Mouse (Mus musculus): ENCODE measurements around the gene Serinc3. TPM values are rescaled to one million over a fixed set of nuclear protein-coding genes. Genes with fewer than 3 reads are reported as not detected.
"Not testable (repeated sequence)": the region's sequence is repeated elsewhere in the genome, so short reads cannot be mapped to it uniquely, and the experiment has no call there.

Gene Serinc3
- polyA plus RNA-seq, 1 experiment from 2014 or later: 39.3 TPM

DNA sequence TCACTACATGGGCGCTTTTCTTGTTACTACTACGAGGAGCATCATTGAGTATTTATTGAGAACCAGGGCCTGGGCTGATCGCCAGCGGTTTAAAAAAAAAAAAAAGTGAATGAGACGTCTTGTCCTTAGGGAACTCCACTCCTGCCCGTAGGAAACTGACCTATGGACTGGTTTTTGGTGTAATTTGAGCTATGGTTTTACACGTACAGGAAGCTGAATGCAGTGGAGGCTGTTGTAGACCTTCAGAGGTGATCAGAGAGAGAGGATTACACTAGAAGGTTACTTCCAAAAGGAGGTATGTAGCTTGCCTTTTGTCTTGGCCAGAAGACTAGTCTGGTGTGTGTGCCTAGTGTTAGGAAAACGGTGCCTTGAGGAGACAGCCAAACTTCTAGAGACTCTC is 14.0 kb upstream of the Serinc3 start:
- DNase-seq (no peak), ATAC-seq (ENCODE audit: low FRiP score, low TSS enrichment) (no peak)
- WGBS: under 1% methylated on average over 8 of the region's 8 CpGs
- Histone ChIP-seq H3K27ac (replicated peaks; ENCODE audit: low read depth, low read length) (peak overlapping the region; percentile 84), H3K9me3 (ENCODE audit: control insufficient read depth, low read length) (no peaks in the 10 kb centered on the region), H3K4me1 (ENCODE audit: control insufficient read depth, insufficient read depth, low read length) (peaks cover 17% of the 10 kb centered on the region), H3K4me2 (ENCODE audit: low read length) (peak overlapping the region; percentile 56), H3K4me3 (replicated peaks; ENCODE audit: low read depth, low read length) (peak overlapping the region; percentile 76), H3K9ac (replicated peaks; ENCODE audit: low read length) (peak overlapping the region; percentile 79), H3K36me3 (ENCODE audit: control insufficient read depth, insufficient read depth, low read length) (no peaks in the 10 kb centered on the region), H3K27me3 (ENCODE audit: control insufficient read depth, insufficient read depth, low read length) (no peaks in the 10 kb centered on the region)

GRCm38 (mm10) chr2:163657975-163658886 is 13.3 kb upstream of the Serinc3 start, which contains the start of gene Pkig:
TSS of gene Pkig (plus strand) at chr2:163658386.
- peak; percentile 96 for DNase-seq
- peak; percentile 93 for ATAC-seq (ENCODE audit: low FRiP score, low TSS enrichment)
- Histone ChIP-seq H3K4me1 (ENCODE audit: control insufficient read depth, insufficient read depth, low read length) (peaks cover 17% of the 10 kb centered on the region), H3K27ac (replicated peaks; ENCODE audit: low read depth, low read length) (peak within 1 kb of the TSS; percentile 84), H3K27me3 (ENCODE audit: control insufficient read depth, insufficient read depth, low read length) (no peaks in the 10 kb centered on the region), H3K36me3 (ENCODE audit: control insufficient read depth, insufficient read depth, low read length) (no peaks in the 10 kb centered on the region), H3K9me3 (ENCODE audit: control insufficient read depth, low read length) (no peaks in the 10 kb centered on the region), H3K4me2 (ENCODE audit: low read length) (peak within 1 kb of the TSS; percentile 56), H3K9ac (replicated peaks; ENCODE audit: low read length) (peak within 1 kb of the TSS; percentile 79), H3K4me3 (replicated peaks; ENCODE audit: low read depth, low read length) (peak within 1 kb of the TSS; percentile 76)
- WGBS: under 1% methylated on average over 71 of the region's 71 CpGs

- Histone ChIP-seq H3K4me3 (replicated peaks; ENCODE audit: low read depth, low read length) (no peak overlapping the region), H3K9me3 (ENCODE audit: control insufficient read depth, low read length) (no peaks in the 10 kb centered on the region), H3K27me3 (ENCODE audit: control insufficient read depth, insufficient read depth, low read length) (no peaks in the 10 kb centered on the region), H3K9ac (replicated peaks; ENCODE audit: low read length) (peak overlapping the region; percentile 79; the same call in 1 of the 2 replicates), H3K4me2 (ENCODE audit: low read length) (peak overlapping the region; percentile 56), H3K27ac (replicated peaks; ENCODE audit: low read depth, low read length) (no peak overlapping the region), H3K36me3 (ENCODE audit: control insufficient read depth, insufficient read depth, low read length) (no peaks in the 10 kb centered on the region), H3K4me1 (ENCODE audit: control insufficient read depth, insufficient read depth, low read length) (peaks cover 17% of the 10 kb centered on the region)
- no peak for ATAC-seq (ENCODE audit: low FRiP score, low TSS enrichment)
- 84% methylated on average over 2 of the region's 2 CpGs for WGBS
- no peak for DNase-seq
Measured at GRCm38 (mm10) chr2:163657486-163657885, 12.6 kb upstream of the Serinc3 start.

DNA sequence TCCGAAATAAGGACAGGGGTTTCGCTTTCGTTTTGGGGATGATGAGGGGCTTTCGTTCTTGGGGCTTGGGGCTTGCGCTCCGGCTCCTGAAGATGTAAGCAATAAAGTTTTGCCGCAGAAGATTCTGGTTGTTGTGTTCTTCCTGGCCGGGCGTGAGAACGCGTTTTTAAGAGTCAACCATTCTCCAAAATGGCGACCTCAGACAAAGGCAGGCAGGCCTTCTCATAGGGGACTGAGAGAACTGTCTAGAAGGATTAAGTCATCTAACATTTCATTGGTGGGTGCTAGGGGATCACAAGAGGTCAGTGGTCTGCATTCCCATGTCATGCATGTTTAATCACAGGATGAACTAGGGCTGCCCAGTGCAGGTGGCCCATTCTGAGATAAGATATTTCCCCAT is 10.8 kb upstream of the Serinc3 start:
- H3K4me1 ChIP-seq (ENCODE audit: control insufficient read depth, insufficient read depth, low read length); ATAC-seq (ENCODE audit: low FRiP score, low TSS enrichment); H3K4me3 ChIP-seq (replicated peaks; ENCODE audit: low read depth, low read length); H3K36me3 ChIP-seq (ENCODE audit: control insufficient read depth, insufficient read depth, low read length); H3K4me2 ChIP-seq (ENCODE audit: low read length); H3K27me3 ChIP-seq (ENCODE audit: control insufficient read depth, insufficient read depth, low read length); H3K27ac ChIP-seq (replicated peaks; ENCODE audit: low read depth, low read length); DNase-seq; H3K9me3 ChIP-seq (ENCODE audit: control insufficient read depth, low read length); H3K9ac ChIP-seq (replicated peaks; ENCODE audit: low read length): not testable (repeated sequence)
- WGBS: 95% methylated on average over 8 of the region's 12 CpGs

DNA sequence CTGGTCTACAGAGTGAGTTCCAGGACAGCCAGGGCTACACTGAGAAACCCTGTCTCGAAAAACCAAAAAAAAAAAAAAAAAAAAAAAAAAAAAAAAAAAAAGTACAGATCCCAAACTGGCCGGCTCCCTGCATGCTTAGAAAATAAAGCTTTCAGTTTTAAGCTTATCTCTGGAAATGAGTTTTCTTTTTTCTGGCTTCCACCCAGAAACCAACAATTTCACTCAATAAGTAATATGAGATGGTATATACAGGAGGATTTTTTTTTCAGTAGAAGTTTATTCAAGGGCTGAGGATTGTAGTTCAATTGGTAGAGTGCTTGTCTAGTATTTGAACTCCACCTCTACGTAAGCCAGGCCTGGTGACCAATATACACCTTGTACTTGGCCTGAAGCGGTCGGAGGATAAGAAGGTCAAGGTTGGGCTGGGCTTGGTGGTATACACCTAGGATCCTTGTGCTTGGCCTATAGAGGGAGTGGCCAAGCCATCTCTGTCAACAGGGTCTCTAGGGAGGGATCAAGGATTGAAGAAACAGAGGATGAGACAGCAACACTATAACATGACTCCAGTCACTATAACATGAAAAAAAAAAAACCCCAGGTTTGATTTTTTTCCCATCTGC is 1.6 kb upstream of the Serinc3 start:
- WGBS: 91% methylated on average over 5 of the region's 5 CpGs

GRCm38 (mm10) chr2:163645700-163646460 is 949 bp upstream of the Serinc3 start:
- no peak for DNase-seq
- no peaks in the 10 kb centered on the region for H3K27me3 ChIP-seq (ENCODE audit: control insufficient read depth, insufficient read depth, low read length)
- no peak overlapping the region for H3K9ac ChIP-seq (replicated peaks; ENCODE audit: low read length)
- H3K9me3 ChIP-seq (ENCODE audit: control insufficient read depth, low read length): peaks cover 6% of the 10 kb centered on the region
- no peak for ATAC-seq (ENCODE audit: low FRiP score, low TSS enrichment)
- WGBS: 78% methylated on average over 11 of the region's 11 CpGs
- H3K27ac ChIP-seq (replicated peaks; ENCODE audit: low read depth, low read length): no peak overlapping the region
- H3K4me3 ChIP-seq (replicated peaks; ENCODE audit: low read depth, low read length): no peak overlapping the region
- H3K4me1 ChIP-seq (ENCODE audit: control insufficient read depth, insufficient read depth, low read length): peaks cover 16% of the 10 kb centered on the region
- H3K4me2 ChIP-seq (ENCODE audit: low read length): no peak overlapping the region
- no peaks in the 10 kb centered on the region for H3K36me3 ChIP-seq (ENCODE audit: control insufficient read depth, insufficient read depth, low read length)

More for the DNA sequence above, 1.6 kb upstream of the Serinc3 start:
- H3K9ac ChIP-seq (replicated peaks; ENCODE audit: low read length): no peak overlapping the region
- H3K27me3 ChIP-seq (ENCODE audit: control insufficient read depth, insufficient read depth, low read length): no peaks in the 10 kb centered on the region
- no peaks in the 10 kb centered on the region for H3K36me3 ChIP-seq (ENCODE audit: control insufficient read depth, insufficient read depth, low read length)
- peaks cover 6% of the 10 kb centered on the region for H3K9me3 ChIP-seq (ENCODE audit: control insufficient read depth, low read length)
- ATAC-seq (ENCODE audit: low FRiP score, low TSS enrichment) (no peak), DNase-seq (no peak)
- no peak overlapping the region for H3K4me2 ChIP-seq (ENCODE audit: low read length)
- peaks cover 16% of the 10 kb centered on the region for H3K4me1 ChIP-seq (ENCODE audit: control insufficient read depth, insufficient read depth, low read length)
- no peak overlapping the region for H3K4me3 ChIP-seq (replicated peaks; ENCODE audit: low read depth, low read length)
- H3K27ac ChIP-seq (replicated peaks; ENCODE audit: low read depth, low read length): no peak overlapping the region

GRCm38 (mm10) chr2:163644047-163644446 is 884 bp downstream of the Serinc3 start:
- ATAC-seq (ENCODE audit: low FRiP score, low TSS enrichment): no peak

GRCm38 (mm10) chr2:163643576-163643971 is 1.4 kb downstream of the Serinc3 start:
- Histone ChIP-seq H3K4me3 (replicated peaks; ENCODE audit: low read depth, low read length) (peak overlapping the region; percentile 95), H3K9me3 (ENCODE audit: control insufficient read depth, low read length) (no peaks in the 10 kb centered on the region), H3K27me3 (ENCODE audit: control insufficient read depth, insufficient read depth, low read length) (no peaks in the 10 kb centered on the region), H3K36me3 (ENCODE audit: control insufficient read depth, insufficient read depth, low read length) (no peaks in the 10 kb centered on the region), H3K27ac (replicated peaks; ENCODE audit: low read depth, low read length) (0 out of 2 replicates have a peak overlapping the region, but pooled peaks have one; percentile 0), H3K4me1 (ENCODE audit: control insufficient read depth, insufficient read depth, low read length) (peaks cover 19% of the 10 kb centered on the region), H3K4me2 (ENCODE audit: low read length) (peak overlapping the region; percentile 55), H3K9ac (replicated peaks; ENCODE audit: low read length) (peak overlapping the region; percentile 98; the same call in 1 of the 2 replicates)
- no peak for ATAC-seq (ENCODE audit: low FRiP score, low TSS enrichment)
- no peak for DNase-seq
- 74% methylated on average over 2 of the region's 2 CpGs for WGBS

More at GRCm38 (mm10) chr2:163644047-163644446, 884 bp downstream of the Serinc3 start:
- Histone ChIP-seq H3K36me3 (ENCODE audit: control insufficient read depth, insufficient read depth, low read length) (no peaks in the 10 kb centered on the region), H3K4me3 (replicated peaks; ENCODE audit: low read depth, low read length) (peak overlapping the region; percentile 95), H3K9ac (replicated peaks; ENCODE audit: low read length) (peak overlapping the region; percentile 98), H3K27ac (replicated peaks; ENCODE audit: low read depth, low read length) (peak overlapping the region; percentile 98), H3K4me1 (ENCODE audit: control insufficient read depth, insufficient read depth, low read length) (peaks cover 19% of the 10 kb centered on the region), H3K27me3 (ENCODE audit: control insufficient read depth, insufficient read depth, low read length) (no peaks in the 10 kb centered on the region), H3K9me3 (ENCODE audit: control insufficient read depth, low read length) (no peaks in the 10 kb centered on the region), H3K4me2 (ENCODE audit: low read length) (peak overlapping the region; percentile 55)
- DNase-seq: peak; percentile 34
- 9% methylated on average over 4 of the region's 4 CpGs for WGBS

Data from midbrain, embryonic 14.5 days (tissue).